Mouse (Mus musculus) stomach, embryonic 14.5 days (tissue): ENCODE data around the gene Ube2g2. TPM values are rescaled to one million over a fixed set of nuclear protein-coding genes. Genes with fewer than 3 reads are reported as not detected.
"Not testable (repeated sequence)": the region's sequence is repeated elsewhere in the genome, so short reads cannot be mapped to it uniquely, and the experiment has no call there.

Experiments used
- ATAC-seq: fragments of 200-750 bp; cut with Nextera tagmentation; 2 replicates; pipeline ENCODE4 v1.8.0; 2017; ENCODE audit warnings: low read depth, moderate TSS enrichment; ENCODE audit not compliant: insufficient number of reproducible peaks, insufficient read depth, low FRiP score
- H3K27ac ChIP-seq: fragments of 300-500 bp; sonication (generic); 2 replicates; pipeline ENCODE4 v1.5.1; 2014; ENCODE audit warnings: mild to moderate bottlenecking, low read length, moderate library complexity, mixed read lengths
- H3K27me3 ChIP-seq: fragments of 300-500 bp; sonication (generic); 2 replicates; pipeline ENCODE4 v1.6.1; 2014; ENCODE audit warnings: low read length, control low read depth, mixed read lengths; ENCODE audit not compliant: control insufficient read depth, insufficient read depth
- H3K36me3 ChIP-seq: fragments of 300-500 bp; sonication (generic); 2 replicates; pipeline ENCODE4 v1.6.1; 2014; ENCODE audit warnings: mild to moderate bottlenecking, control low read depth, low read length, moderate library complexity, mixed read lengths; ENCODE audit not compliant: control insufficient read depth, insufficient read depth
- H3K4me1 ChIP-seq: fragments of 300-500 bp; sonication (generic); 2 replicates; pipeline ENCODE4 v1.6.1; 2014; ENCODE audit warnings: low read length, control low read depth, mixed read lengths; ENCODE audit not compliant: control insufficient read depth, insufficient read depth
- H3K4me2 ChIP-seq: fragments of 300-500 bp; sonication (generic); replicated peaks from 2 replicates; pipeline ENCODE4 v1.6.1; 2014; ENCODE audit warnings: low read depth, low read length, control low read depth
- H3K4me3 ChIP-seq: fragments of 300-500 bp; sonication (generic); 2 replicates; pipeline ENCODE4 v1.5.1; 2014; ENCODE audit warnings: low read depth, low read length, control low read depth
- H3K9ac ChIP-seq: fragments of 300-500 bp; sonication (generic); replicated peaks from 2 replicates; pipeline ENCODE4 v1.6.1; 2014; ENCODE audit warnings: low read depth, mild to moderate bottlenecking, control low read depth, low read length, moderate library complexity, mixed read lengths
- H3K9me3 ChIP-seq: fragments of 300-500 bp; sonication (generic); 2 replicates; pipeline ENCODE4 v1.6.1; 2016; ENCODE audit warnings: low read depth, low read length, control low read depth; ENCODE audit not compliant: control insufficient read depth
- WGBS: fragments of 180-500 bp; shearing (Covaris S2); extraction: QIAGEN DNeasy Blood & Tissue Kit; methylation state at CpG from one replicate; pipeline ENCODE4 v1.1.7; 2014; 5-methylcytosine and 5-hydroxymethylcytosine counted together
- microRNA counts: library from miRNA; unstranded; fragments of <30 nt; microRNA quantifications from one replicate; lab custom pipeline; 2016
- microRNA-seq: library from miRNA; unstranded; fragments of <30 nt; microRNA quantifications from one replicate; pipeline ENCODE4, GENCODE M21; 2016
- polyA plus RNA-seq: library from polyadenylated mRNA; unstranded; fragments of >200 nt; fragmentation: Nextera tagmentation; extraction: Ambion mirVana; gene quantifications from 2 replicates; pipeline ENCODE4 v1.2.1, GENCODE M21; 2014

Ube2g2 gene
- polyA plus RNA-seq, 1 experiment from 2014 or later: 44.3 TPM

DNA sequence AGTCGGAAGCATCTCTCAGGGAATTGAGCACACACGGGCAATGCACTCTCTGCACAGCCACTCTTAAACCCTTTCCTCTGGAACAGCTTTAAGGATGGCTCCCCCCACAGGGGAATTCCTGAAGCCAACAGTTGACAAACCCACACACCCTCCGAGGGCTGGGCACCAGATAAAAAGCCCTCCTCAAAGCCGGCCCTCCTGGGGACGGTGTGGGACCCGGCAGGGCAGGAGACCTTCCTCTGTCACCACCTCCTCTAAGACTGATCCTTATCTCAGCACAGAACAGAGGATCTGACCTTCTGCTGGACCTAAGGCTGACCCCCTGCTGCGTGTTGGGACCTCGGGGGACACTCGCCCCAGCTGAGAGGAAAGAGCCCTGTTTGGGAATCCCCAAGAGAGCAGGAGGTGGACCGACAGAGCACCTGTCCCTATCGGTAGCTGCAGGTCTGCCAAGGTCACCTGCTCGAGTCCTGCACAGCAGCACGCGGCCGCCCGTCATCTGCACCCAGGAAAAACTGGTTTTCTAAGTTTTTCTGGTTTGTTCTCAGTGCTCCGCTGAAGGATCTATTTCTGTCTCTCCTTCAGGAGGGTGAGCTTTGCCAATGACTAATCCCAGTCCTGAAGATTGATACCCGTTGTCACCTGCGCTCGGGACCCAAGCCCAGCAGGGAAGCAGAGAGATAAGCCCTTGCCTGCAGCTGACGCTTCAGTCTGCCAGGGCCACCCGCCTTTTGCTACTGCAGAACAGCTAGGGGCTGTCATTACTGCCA is 64.0 kb downstream of the Ube2g2 start, which contains the start of gene Tspear:
Tspear (plus strand) TSS at position 675 of the 770 bp plus-strand sequence.
- peak; percentile 47; the same call in 1 of the 2 replicates for ATAC-seq
- H3K9ac ChIP-seq: no peak within 1 kb of the TSS
- WGBS: 5% methylated on average over 22 of the region's 22 CpGs

DNA sequence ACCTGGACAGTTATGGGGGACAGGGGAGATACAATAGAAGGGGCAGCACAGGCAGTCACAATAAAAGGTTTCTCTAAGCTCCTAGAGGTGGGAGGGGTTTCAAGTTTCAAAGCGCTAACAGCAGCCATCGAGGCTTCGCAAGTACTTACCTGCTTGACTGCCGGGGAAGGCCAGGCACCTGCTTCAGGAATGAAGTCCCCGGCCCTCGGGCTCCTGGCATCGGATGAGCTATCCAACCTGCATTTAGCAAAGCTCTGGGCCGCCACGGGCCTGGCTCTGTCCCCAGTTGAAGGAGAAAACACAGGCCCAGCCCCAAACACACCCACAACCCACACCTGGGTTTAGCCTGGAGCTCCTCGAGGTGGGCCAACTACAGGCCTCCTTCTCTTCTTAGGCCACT is 64.9 kb downstream of the Ube2g2 start:
- no peak overlapping the region; the same call in 1 of the 2 replicates for H3K27ac ChIP-seq
- peaks cover 11% of the 10 kb centered on the region; the same call in 1 of the 2 replicates for H3K27me3 ChIP-seq
- no peak for ATAC-seq

More for the DNA sequence above, 64.0 kb downstream of the Ube2g2 start, which contains the start of gene Tspear:
- Histone ChIP-seq H3K27ac (peak within 1 kb of the TSS; percentile 28; the same call in 1 of the 2 replicates), H3K4me2 (peak within 1 kb of the TSS; percentile 10; the same call in 1 of the 2 replicates), H3K4me1 (0 out of 2 replicates have a peak, but pooled peaks cover 4% of the 10 kb centered on the region), H3K9me3 (no peaks in the 10 kb centered on the region), H3K4me3 (no peak within 1 kb of the TSS), H3K36me3 (no peaks in the 10 kb centered on the region), H3K27me3 (peaks cover 11% of the 10 kb centered on the region; the same call in 1 of the 2 replicates)

DNA sequence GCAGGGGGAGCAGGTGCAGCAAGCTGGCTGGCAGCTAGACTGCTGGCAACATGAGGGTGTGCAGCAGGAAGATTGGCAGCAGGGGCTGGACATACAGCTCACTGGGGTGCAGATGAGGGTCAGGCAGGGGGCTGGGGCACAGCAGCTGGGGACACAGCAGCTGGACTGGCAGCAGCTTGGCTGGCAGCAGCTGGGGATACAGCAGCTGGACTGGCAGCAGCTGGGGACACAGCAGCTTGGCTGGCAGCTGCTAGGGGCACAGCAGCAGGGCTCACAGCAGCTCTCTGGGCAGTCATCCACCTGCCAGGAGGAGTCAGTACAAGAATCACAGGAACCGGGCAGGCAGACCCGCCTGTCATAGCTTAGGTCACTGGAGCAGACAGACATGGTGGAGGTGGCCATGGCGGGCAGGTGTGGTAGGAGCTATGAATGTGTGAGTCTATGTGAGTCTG is 68.3 kb downstream of the Ube2g2 start, which contains the start of gene Gm19402:
Gm19402 (minus strand) TSS at position 402 of the 452 bp plus-strand sequence.
- not testable (repeated sequence) for H3K4me3 ChIP-seq, H3K9ac ChIP-seq, ATAC-seq, H3K27ac ChIP-seq, H3K9me3 ChIP-seq, H3K4me1 ChIP-seq, H3K36me3 ChIP-seq, H3K27me3 ChIP-seq, H3K4me2 ChIP-seq
- 81% methylated on average over 3 of the region's 3 CpGs for WGBS

More for the DNA sequence above, 64.9 kb downstream of the Ube2g2 start:
- H3K4me3 ChIP-seq: no peak overlapping the region
- H3K4me1 ChIP-seq: 0 out of 2 replicates have a peak, but pooled peaks cover 4% of the 10 kb centered on the region
- no peak overlapping the region for H3K4me2 ChIP-seq
- no peak overlapping the region for H3K9ac ChIP-seq
- H3K36me3 ChIP-seq: no peaks in the 10 kb centered on the region
- WGBS: 22% methylated on average over 10 of the region's 10 CpGs
- no peaks in the 10 kb centered on the region for H3K9me3 ChIP-seq

MicroRNAs within 50 kb of the gene (microRNA counts, 519-probe panel; counts per million panel counts)
- not detected for microRNA mmu-miR-1930 (lab: Ali Mortazavi, UCI)

Small RNAs within 50 kb of the gene (microRNA-seq; reads per million reads assigned to microRNA genes)
- gene Mir1930: 16.1 reads per million, percentile 25 among the genes with 10 or more reads in this experiment

Other genes with a start within 250 kb of the Ube2g2 start
- gene Adarb1, start 204.0 kb upstream of the Ube2g2 start, polyA plus RNA-seq: 7.2 and 8.3 TPM in 2 replicates
- 31.0 and 34.2 TPM in 2 replicates for gene Fam207a, start 106.5 kb upstream of the Ube2g2 start, polyA plus RNA-seq
- 2.7 and 3.1 TPM in 2 replicates for gene Itgb2, start 92.0 kb upstream of the Ube2g2 start, polyA plus RNA-seq
- 198 and 200 TPM in 2 replicates for gene Pttg1ip, start 40.6 kb upstream of the Ube2g2 start, polyA plus RNA-seq
- gene Sumo3, start 16.2 kb upstream of the Ube2g2 start, polyA plus RNA-seq: 324 and 346 TPM in 2 replicates
- gene Gm49325, start 16.1 kb upstream of the Ube2g2 start, polyA plus RNA-seq: 6.5 TPM in 1 of 2 replicates, not detected in the other
- gene Tspear, start 64.3 kb downstream of the Ube2g2 start, polyA plus RNA-seq: 0.71 and 1.2 TPM in 2 replicates
- gene Gm19402, start 68.5 kb downstream of the Ube2g2 start, polyA plus RNA-seq: not detected in 2 replicates
- gene Gm9508, start 75.0 kb downstream of the Ube2g2 start, polyA plus RNA-seq: not detected in 2 replicates
- gene Gm10272, start 84.4 kb downstream of the Ube2g2 start, polyA plus RNA-seq: not detected in 2 replicates
- gene Gm10024, start 89.2 kb downstream of the Ube2g2 start, polyA plus RNA-seq: not detected in 2 replicates
- not detected in 2 replicates for gene Gm10142, start 93.5 kb downstream of the Ube2g2 start, polyA plus RNA-seq
- gene Krtap12-1, start 98.3 kb downstream of the Ube2g2 start, polyA plus RNA-seq: not detected in 2 replicates
- not detected in 2 replicates for gene Gm10100, start 104.2 kb downstream of the Ube2g2 start, polyA plus RNA-seq
- not detected in 2 replicates for gene Gm18596, start 120.4 kb downstream of the Ube2g2 start, polyA plus RNA-seq
- gene Gm9736, start 129.1 kb downstream of the Ube2g2 start, polyA plus RNA-seq: not detected in 2 replicates
- gene Gm3233, start 137.4 kb downstream of the Ube2g2 start, polyA plus RNA-seq: not detected in 2 replicates
- gene Gm3238, start 149.1 kb downstream of the Ube2g2 start, polyA plus RNA-seq: not detected in 2 replicates
- gene Gm7138, start 154.7 kb downstream of the Ube2g2 start, polyA plus RNA-seq: not detected in 2 replicates
- gene Gm3250, start 160.3 kb downstream of the Ube2g2 start, polyA plus RNA-seq: not detected in 2 replicates
- gene Gm7137, start 165.9 kb downstream of the Ube2g2 start, polyA plus RNA-seq: not detected in 2 replicates
- not detected in 2 replicates for gene Gm9639, start 172.8 kb downstream of the Ube2g2 start, polyA plus RNA-seq
- gene Gm19668, start 176.9 kb downstream of the Ube2g2 start, polyA plus RNA-seq: not detected in 2 replicates
- gene Gm9507, start 189.6 kb downstream of the Ube2g2 start, polyA plus RNA-seq: not detected in 2 replicates
- gene Gm2696, start 192.4 kb downstream of the Ube2g2 start, polyA plus RNA-seq: not detected in 2 replicates
- gene Krtap10-4, start 204.8 kb downstream of the Ube2g2 start, polyA plus RNA-seq: not detected in 2 replicates
- gene Krtap10-10, start 213.7 kb downstream of the Ube2g2 start, polyA plus RNA-seq: not detected in 2 replicates
- gene Gm36176, start 224.5 kb downstream of the Ube2g2 start, polyA plus RNA-seq: not detected in 2 replicates
- gene Gm10318, start 230.6 kb downstream of the Ube2g2 start, polyA plus RNA-seq: not detected in 2 replicates
- not detected in 2 replicates for gene Gm3285, start 239.7 kb downstream of the Ube2g2 start, polyA plus RNA-seq